Mouse (Mus musculus): ENCODE measurements around the gene Zbtb25. TPM values are rescaled to one million over a fixed set of nuclear protein-coding genes. Genes with fewer than 3 reads are reported as not detected.

The Zbtb25 gene
- total RNA-seq, 2 experiments from 2014 or later, result 17.6 to 23.6 TPM

GRCm38 (mm10) chr12:76401674-76402073 lies 32.3 kb upstream of the Zbtb25 start:
- no peak for DNase-seq (ENCODE audit: low spot score in 2 of 2)
- TF ChIP-seq CTCF (conservative IDR thresholded peaks at IDR 0.05), result peak; percentile 59
- H3K4me3 ChIP-seq, result no peak overlapping the region
- H3K27ac ChIP-seq, result no peak overlapping the region

DNA sequence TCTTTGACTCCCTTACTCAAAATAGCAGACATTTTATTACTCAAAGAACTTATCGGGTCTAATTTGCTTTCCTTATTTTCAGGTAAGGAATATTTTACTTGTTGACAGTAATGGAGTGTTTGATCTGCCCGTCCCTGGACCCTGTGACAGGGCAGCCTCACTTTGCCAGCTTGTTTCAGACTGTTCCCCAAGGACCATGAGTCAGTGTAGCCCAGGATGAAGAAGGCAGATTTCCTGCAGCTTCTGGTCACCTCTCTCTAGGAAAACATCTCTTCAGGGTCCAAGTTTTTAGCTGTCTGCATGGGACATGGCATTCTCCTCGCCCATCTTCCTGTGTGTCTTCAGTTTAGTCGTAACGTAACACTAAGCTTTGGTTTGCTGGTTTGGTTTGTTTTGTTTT lies 27.9 kb upstream of the Zbtb25 start:
- no peak for DNase-seq (ENCODE audit: low spot score in 2 of 2)
- TF ChIP-seq CTCF (conservative IDR thresholded peaks at IDR 0.05), result no peak
- H3K4me3 ChIP-seq, result no peak overlapping the region
- H3K27ac ChIP-seq, result no peak overlapping the region

DNA sequence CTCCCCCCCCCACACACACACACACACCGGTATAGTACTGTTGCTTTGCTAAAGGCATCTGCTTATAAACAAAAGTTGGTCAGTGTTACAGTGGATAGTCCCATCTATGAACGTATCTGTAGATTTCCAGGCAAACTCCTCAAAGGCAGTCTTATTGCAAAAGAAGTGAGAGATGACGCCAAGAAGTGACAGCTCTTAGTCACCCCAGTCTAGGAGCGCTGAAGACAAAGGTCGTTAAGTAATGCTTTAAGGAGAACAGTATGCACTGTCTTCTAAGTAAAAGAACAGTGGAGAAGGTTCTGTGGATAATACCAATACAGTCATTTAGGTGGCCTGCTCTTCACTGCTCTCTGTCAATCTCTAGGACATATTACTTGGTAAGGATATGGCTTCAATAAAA lies 23.6 kb upstream of the Zbtb25 start:
- no peak for TF ChIP-seq CTCF (conservative IDR thresholded peaks at IDR 0.05)
- no peak overlapping the region for H3K27ac ChIP-seq
- DNase-seq (ENCODE audit: low spot score in 2 of 2), result no peak
- no peak overlapping the region for H3K4me3 ChIP-seq

DNA sequence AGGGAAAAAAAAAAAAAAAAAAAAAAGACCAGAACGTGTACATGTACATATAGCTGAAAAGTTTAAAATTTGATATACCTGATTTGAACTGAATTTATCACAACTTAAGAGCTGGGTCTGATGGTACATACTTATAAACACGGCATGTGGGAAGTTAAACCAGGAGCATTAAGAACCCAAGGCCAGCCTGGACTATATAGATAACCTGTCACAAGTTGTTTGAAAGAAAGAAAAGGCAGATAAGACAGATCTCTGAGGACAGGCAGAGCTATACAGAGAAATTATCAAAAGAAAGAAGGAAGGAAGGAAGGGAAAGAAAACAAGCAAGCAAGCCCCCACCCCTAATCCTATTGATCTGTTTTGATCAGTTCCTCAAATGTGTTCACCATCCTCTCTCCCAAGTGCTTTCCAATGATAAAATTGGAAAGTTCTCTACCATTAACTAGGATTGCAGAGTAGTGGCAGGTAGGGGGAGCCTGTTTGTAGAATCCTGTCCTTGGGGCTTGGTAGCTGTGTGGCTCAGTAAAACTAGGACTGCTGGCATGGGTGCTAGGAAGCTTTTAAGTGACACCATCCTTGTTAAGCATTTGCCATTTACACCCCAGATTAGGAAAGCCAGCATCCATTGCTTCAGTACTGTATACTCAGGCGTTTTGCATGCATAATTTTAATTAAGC lies 22.3 kb upstream of the Zbtb25 start:
- peak; percentile 26 for TF ChIP-seq CTCF (conservative IDR thresholded peaks at IDR 0.05)
- no peak overlapping the region for H3K27ac ChIP-seq
- DNase-seq (ENCODE audit: low spot score in 2 of 2), result no peak
- H3K4me3 ChIP-seq, result no peak overlapping the region

- no peak for TF ChIP-seq CTCF (conservative IDR thresholded peaks at IDR 0.05)
- DNase-seq (ENCODE audit: low spot score in 2 of 2), result no peak
- no peak overlapping the region for H3K27ac ChIP-seq
- H3K4me3 ChIP-seq, result no peak overlapping the region
These were observed 19.4 kb upstream of the Zbtb25 start for GRCm38 (mm10) chr12:76388794-76389193.

DNA sequence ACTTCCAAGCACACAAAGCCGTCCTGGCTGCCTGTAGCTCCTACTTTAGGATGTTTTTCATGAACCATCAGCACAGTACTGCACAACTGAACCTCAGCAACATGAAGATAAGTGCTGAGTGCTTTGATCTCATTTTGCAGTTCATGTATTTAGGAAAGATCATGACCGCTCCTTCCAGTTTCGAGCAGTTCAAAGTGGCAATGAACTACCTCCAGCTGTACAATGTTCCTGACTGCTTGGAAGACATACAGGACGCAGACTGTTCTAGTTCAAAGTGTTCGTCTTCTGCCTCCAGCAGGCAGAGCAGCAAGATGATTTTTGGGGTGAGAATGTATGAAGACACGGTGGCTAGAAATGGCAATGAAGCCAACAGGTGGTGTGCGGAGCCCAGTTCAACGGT lies 15.9 kb upstream of the Zbtb25 start:
- no peak for TF ChIP-seq CTCF (conservative IDR thresholded peaks at IDR 0.05)
- Histone ChIP-seq H3K4me3 (no peak overlapping the region), H3K27ac (no peak overlapping the region)
- DNase-seq (ENCODE audit: low spot score in 2 of 2), result no peak

DNA sequence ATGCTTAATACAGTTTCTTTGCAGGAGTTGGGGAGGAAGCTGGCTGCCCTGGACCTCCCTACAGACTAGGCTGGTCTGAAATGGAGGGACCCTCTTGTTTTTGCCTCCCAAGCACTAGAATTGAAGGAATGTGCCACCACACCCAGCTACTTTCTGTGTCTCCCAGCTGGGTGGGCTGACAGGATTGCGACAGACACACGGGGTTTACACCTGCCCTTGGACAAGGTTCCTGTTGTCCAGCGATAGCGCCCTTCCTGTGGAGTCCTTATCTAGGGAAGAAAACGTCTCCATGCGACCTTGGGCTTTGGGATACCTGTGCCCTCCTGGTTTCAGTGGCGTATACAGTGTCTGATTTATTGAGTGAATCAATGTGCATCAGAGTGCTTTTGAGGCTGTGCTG lies 10.7 kb upstream of the Zbtb25 start:
- TF ChIP-seq CTCF (conservative IDR thresholded peaks at IDR 0.05), result no peak
- no peak for DNase-seq (ENCODE audit: low spot score in 2 of 2)
- H3K27ac ChIP-seq, result no peak overlapping the region
- no peak overlapping the region for H3K4me3 ChIP-seq

- TF ChIP-seq CTCF (conservative IDR thresholded peaks at IDR 0.05), result no peak
- no peak overlapping the region for H3K4me3 ChIP-seq
- DNase-seq (ENCODE audit: low spot score in 2 of 2), result no peak
- peak overlapping the region; percentile 79; the same call in 1 of the 2 replicates for H3K27ac ChIP-seq
These were observed 9.2 kb upstream of the Zbtb25 start for GRCm38 (mm10) chr12:76378556-76378955.

DNA sequence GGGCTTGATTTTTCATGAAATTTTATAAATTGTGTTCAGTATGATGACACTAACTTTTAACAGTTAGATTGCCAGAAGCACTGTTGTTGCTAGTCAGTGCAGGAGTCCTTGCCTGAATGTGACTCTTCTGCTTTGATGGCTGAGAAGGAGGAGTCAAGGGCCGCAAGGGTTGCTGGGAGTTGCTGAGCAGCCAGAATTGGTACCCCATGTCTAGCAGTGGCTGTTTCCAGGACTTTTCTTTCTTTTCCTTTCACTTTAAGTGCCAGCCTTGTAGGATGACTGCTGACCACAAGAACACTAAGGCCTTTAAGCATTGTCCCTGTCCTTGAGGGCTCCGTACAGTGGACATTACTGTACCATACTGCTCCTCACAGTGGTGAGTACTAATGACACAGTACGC lies 8.3 kb upstream of the Zbtb25 start:
- DNase-seq (ENCODE audit: low spot score in 2 of 2), result no peak
- Histone ChIP-seq H3K4me3 (no peak overlapping the region), H3K27ac (peak overlapping the region; percentile 79)
- no peak for TF ChIP-seq CTCF (conservative IDR thresholded peaks at IDR 0.05)

- no peak for TF ChIP-seq CTCF (conservative IDR thresholded peaks at IDR 0.05)
- Histone ChIP-seq H3K27ac (peak overlapping the region; percentile 79; the same call in 1 of the 2 replicates), H3K4me3 (no peak overlapping the region)
- DNase-seq (ENCODE audit: low spot score in 2 of 2), result no peak
These were observed 7.7 kb upstream of the Zbtb25 start for GRCm38 (mm10) chr12:76377059-76377458.

DNA sequence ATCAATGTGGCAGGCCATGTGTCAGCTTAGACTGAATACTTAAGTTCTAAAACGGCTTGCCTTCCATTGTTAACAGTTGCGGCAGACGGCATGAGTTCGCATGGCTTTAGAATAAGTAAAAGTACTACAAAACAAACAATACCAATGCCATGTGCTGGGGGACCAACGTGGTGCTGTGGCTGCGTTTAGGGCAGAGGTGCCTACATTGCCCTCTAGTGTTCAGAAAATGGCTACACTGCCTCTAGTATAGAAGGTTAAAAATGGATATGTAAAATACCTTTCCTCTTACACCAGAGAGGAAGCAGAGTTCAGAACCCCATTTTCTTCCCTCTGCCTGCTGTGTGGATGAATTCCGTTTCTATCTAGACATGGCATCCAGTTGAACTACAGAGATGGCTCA lies 7.2 kb upstream of the Zbtb25 start:
- Histone ChIP-seq H3K27ac (peak overlapping the region; percentile 79; the same call in 1 of the 2 replicates), H3K4me3 (no peak overlapping the region)
- TF ChIP-seq CTCF (conservative IDR thresholded peaks at IDR 0.05), result peak; percentile 79
- DNase-seq (ENCODE audit: low spot score in 2 of 2), result no peak

DNA sequence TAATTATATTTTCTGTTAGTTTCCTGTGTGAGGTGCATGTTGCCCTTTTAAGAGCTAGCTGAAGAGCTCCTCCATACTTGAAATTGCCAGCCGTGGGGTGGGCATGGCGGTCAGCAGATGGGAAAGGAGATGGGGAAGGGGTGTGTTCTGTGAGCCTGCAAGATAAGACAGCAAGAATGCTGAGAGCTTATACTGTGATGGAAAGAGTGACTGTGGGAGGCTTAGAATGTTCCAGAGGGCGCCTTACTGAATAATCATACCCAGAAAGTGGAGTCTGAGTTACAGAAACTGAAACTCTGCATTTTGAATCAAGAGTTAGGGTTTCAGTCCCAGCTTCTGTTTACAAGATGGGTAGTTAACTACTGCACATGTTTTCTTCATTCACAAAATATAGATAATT lies 6.1 kb upstream of the Zbtb25 start:
- no peak for TF ChIP-seq CTCF (conservative IDR thresholded peaks at IDR 0.05)
- no peak overlapping the region for H3K4me3 ChIP-seq
- H3K27ac ChIP-seq, result no peak overlapping the region
- no peak for DNase-seq (ENCODE audit: low spot score in 2 of 2)

- H3K27ac ChIP-seq, result no peak overlapping the region
- no peak for TF ChIP-seq CTCF (conservative IDR thresholded peaks at IDR 0.05)
- DNase-seq (ENCODE audit: low spot score in 2 of 2), result no peak
- no peak overlapping the region for H3K4me3 ChIP-seq
These were observed 5.5 kb upstream of the Zbtb25 start for GRCm38 (mm10) chr12:76374911-76375310.

DNA sequence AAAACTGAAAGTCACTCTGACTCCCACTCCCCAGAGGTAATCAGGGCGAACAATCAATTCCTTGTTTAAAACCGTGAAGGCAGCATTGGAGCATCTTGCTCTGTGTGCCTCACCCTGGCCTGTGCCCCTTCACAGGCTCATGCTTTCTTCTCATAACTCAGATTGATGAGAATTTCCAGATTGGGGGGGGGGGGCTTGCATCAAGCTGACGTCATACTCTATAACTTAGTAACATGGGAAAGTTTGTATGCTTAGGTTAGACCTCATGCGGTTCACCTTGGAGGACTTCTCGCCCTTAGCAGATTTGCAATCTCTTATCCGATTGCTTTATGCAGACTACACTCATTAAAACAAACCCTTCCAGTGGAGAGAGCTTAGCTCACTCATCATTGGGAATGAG lies 4.6 kb upstream of the Zbtb25 start:
- DNase-seq (ENCODE audit: low spot score in 2 of 2), result no peak
- 0 out of 2 replicates have a peak overlapping the region, but pooled peaks have one; percentile 7 for H3K27ac ChIP-seq
- no peak overlapping the region for H3K4me3 ChIP-seq
- no peak for TF ChIP-seq CTCF (conservative IDR thresholded peaks at IDR 0.05)

Data from layer of hippocampus, adult 2 months (tissue).